Mouse (Mus musculus): ENCODE measurements around the gene Myo1b. TPM values are rescaled to one million over a fixed set of nuclear protein-coding genes. Genes with fewer than 3 reads are reported as not detected.

The Myo1b gene
- polyA plus RNA-seq (2015; fragmentation: Nextera tagmentation; extraction: Ambion mirVana) = 31.7 and 38.3 TPM in 2 replicates

- no peak for TF ChIP-seq EP300 (optimal IDR thresholded peaks at IDR 0.05)
- TF ChIP-seq CTCF (IDR thresholded peaks at IDR 0.05; ENCODE audit: low read depth) = peak; percentile 69
- Histone ChIP-seq H3K27me3 (ENCODE audit: control insufficient read depth, insufficient read depth, low read length) (no peaks in the 10 kb centered on the region), H3K4me2 (replicated peaks; ENCODE audit: low read depth) (peak within 1 kb of the TSS; percentile 90), H3K9ac (ENCODE audit: low read length) (peak within 1 kb of the TSS; percentile 82), H3K36me3 (ENCODE audit: control insufficient read depth, insufficient read depth, low read length) (no peaks in the 10 kb centered on the region), H3K9me3 (ENCODE audit: control insufficient read depth, low read length) (no peaks in the 10 kb centered on the region), H3K27ac (replicated peaks) (peak within 1 kb of the TSS; percentile 82), H3K4me3 (ENCODE audit: low read depth, low read length) (peak within 1 kb of the TSS; percentile 85), H3K4me1 (replicated peaks; ENCODE audit: control insufficient read depth, insufficient read depth) (no peaks in the 10 kb centered on the region; the same call in 1 of the 2 replicates)
- ATAC-seq (ENCODE audit: low FRiP score, low TSS enrichment) (peak; percentile 90), DNase-seq (ENCODE audit: low spot score) (peak; percentile 83)
- under 1% methylated on average over 73 of the region's 79 CpGs for WGBS
These were observed at the start of gene Myo1b for GRCm38 (mm10) chr1:51915576-51916156. Myo1b (minus strand) TSS chr1:51916071.

GRCm38 (mm10) chr1:51964647-51965046 is 48.8 kb upstream of the Myo1b start:
- ATAC-seq (ENCODE audit: low FRiP score, low TSS enrichment) = no peak
- Histone ChIP-seq H3K4me1 (replicated peaks; ENCODE audit: control insufficient read depth, insufficient read depth) (0 out of 2 replicates have a peak, but pooled peaks cover 3% of the 10 kb centered on the region), H3K36me3 (ENCODE audit: control insufficient read depth, insufficient read depth, low read length) (no peaks in the 10 kb centered on the region), H3K27me3 (ENCODE audit: control insufficient read depth, insufficient read depth, low read length) (no peaks in the 10 kb centered on the region), H3K4me3 (ENCODE audit: low read depth, low read length) (no peak overlapping the region), H3K4me2 (replicated peaks; ENCODE audit: low read depth) (no peak overlapping the region), H3K9ac (ENCODE audit: low read length) (no peak overlapping the region), H3K9me3 (ENCODE audit: control insufficient read depth, low read length) (no peaks in the 10 kb centered on the region), H3K27ac (replicated peaks) (no peak overlapping the region)
- WGBS = 85% methylated on average over 2 of the region's 2 CpGs
- no peak for DNase-seq (ENCODE audit: low spot score)
- no peak for TF ChIP-seq EP300 (optimal IDR thresholded peaks at IDR 0.05)
- no peak for TF ChIP-seq CTCF (IDR thresholded peaks at IDR 0.05; ENCODE audit: low read depth)

DNA sequence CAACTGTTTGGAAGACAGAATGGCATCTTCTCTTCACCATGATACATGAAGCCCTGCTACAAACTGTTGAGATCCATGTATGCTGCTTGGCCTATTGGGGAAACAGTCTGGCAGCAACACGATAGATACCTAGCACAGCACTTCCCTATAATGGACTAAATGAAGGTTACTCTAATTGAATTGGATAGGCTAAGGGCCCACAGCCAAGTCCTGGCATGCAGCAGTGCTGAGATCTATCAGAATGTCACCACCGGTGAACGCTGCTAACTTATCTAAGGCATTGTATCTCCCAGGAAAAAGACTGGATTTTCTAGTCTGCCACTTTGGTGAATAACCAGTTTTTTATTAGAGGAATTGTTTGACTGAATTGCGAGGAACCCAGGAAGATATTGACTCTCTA is 31.2 kb upstream of the Myo1b start:
- 60% methylated on average over 4 of the region's 4 CpGs for WGBS
- no peak for ATAC-seq (ENCODE audit: low FRiP score, low TSS enrichment)
- no peak overlapping the region for H3K27ac ChIP-seq (replicated peaks)
- no peaks in the 10 kb centered on the region for H3K36me3 ChIP-seq (ENCODE audit: control insufficient read depth, insufficient read depth, low read length)
- H3K27me3 ChIP-seq (ENCODE audit: control insufficient read depth, insufficient read depth, low read length) = no peaks in the 10 kb centered on the region
- no peak overlapping the region for H3K4me2 ChIP-seq (replicated peaks; ENCODE audit: low read depth)
- no peak overlapping the region for H3K9ac ChIP-seq (ENCODE audit: low read length)
- DNase-seq (ENCODE audit: low spot score) = no peak
- no peak overlapping the region for H3K4me3 ChIP-seq (ENCODE audit: low read depth, low read length)
- H3K9me3 ChIP-seq (ENCODE audit: control insufficient read depth, low read length) = no peaks in the 10 kb centered on the region
- no peaks in the 10 kb centered on the region for H3K4me1 ChIP-seq (replicated peaks; ENCODE audit: control insufficient read depth, insufficient read depth)
- no peak for TF ChIP-seq CTCF (IDR thresholded peaks at IDR 0.05; ENCODE audit: low read depth)
- TF ChIP-seq EP300 (optimal IDR thresholded peaks at IDR 0.05) = no peak

DNA sequence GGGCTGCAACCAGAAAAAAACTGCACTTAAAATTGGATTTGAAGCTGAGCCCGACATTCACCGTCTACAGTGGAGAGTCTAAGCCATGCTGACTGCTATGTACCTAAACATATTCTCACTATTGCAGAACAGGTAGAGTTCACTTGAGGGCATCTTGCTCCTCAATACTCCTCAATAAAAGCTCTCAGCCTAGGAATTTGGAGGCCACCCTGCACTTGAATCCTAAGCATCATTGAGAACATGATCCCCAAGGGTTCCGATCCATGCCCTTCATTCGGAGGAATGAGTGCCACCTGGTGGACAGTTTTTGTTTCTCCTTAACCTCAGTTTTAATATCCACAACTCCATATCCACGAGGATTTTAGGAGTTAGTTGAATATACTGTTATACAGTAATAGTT is 28.9 kb upstream of the Myo1b start:
- Histone ChIP-seq H3K4me3 (ENCODE audit: low read depth, low read length) (no peak overlapping the region), H3K4me1 (replicated peaks; ENCODE audit: control insufficient read depth, insufficient read depth) (no peaks in the 10 kb centered on the region), H3K27ac (replicated peaks) (no peak overlapping the region), H3K36me3 (ENCODE audit: control insufficient read depth, insufficient read depth, low read length) (no peaks in the 10 kb centered on the region), H3K27me3 (ENCODE audit: control insufficient read depth, insufficient read depth, low read length) (no peaks in the 10 kb centered on the region), H3K9ac (ENCODE audit: low read length) (no peak overlapping the region), H3K9me3 (ENCODE audit: control insufficient read depth, low read length) (no peaks in the 10 kb centered on the region), H3K4me2 (replicated peaks; ENCODE audit: low read depth) (no peak overlapping the region)
- ATAC-seq (ENCODE audit: low FRiP score, low TSS enrichment) = peak; percentile 42; the same call in 1 of the 2 replicates
- 42% methylated on average over 5 of the region's 5 CpGs for WGBS
- peak; percentile 63 for DNase-seq (ENCODE audit: low spot score)
- TF ChIP-seq CTCF (IDR thresholded peaks at IDR 0.05; ENCODE audit: low read depth) (peak; percentile 92), EP300 (optimal IDR thresholded peaks at IDR 0.05) (no peak)

- no peaks in the 10 kb centered on the region for H3K36me3 ChIP-seq (ENCODE audit: control insufficient read depth, insufficient read depth, low read length)
- H3K9ac ChIP-seq (ENCODE audit: low read length) = no peak overlapping the region
- H3K4me2 ChIP-seq (replicated peaks; ENCODE audit: low read depth) = no peak overlapping the region
- H3K27ac ChIP-seq (replicated peaks) = no peak overlapping the region
- no peaks in the 10 kb centered on the region for H3K9me3 ChIP-seq (ENCODE audit: control insufficient read depth, low read length)
- H3K4me1 ChIP-seq (replicated peaks; ENCODE audit: control insufficient read depth, insufficient read depth) = no peaks in the 10 kb centered on the region
- WGBS = 92% methylated on average over 7 of the region's 7 CpGs
- ATAC-seq (ENCODE audit: low FRiP score, low TSS enrichment) (no peak), DNase-seq (ENCODE audit: low spot score) (no peak)
- H3K27me3 ChIP-seq (ENCODE audit: control insufficient read depth, insufficient read depth, low read length) = no peaks in the 10 kb centered on the region
- no peak overlapping the region for H3K4me3 ChIP-seq (ENCODE audit: low read depth, low read length)
- TF ChIP-seq EP300 (optimal IDR thresholded peaks at IDR 0.05) (no peak), CTCF (IDR thresholded peaks at IDR 0.05; ENCODE audit: low read depth) (no peak)
These were observed 22.5 kb upstream of the Myo1b start for GRCm38 (mm10) chr1:51938357-51938756.

GRCm38 (mm10) chr1:51935006-51935405 is 19.1 kb upstream of the Myo1b start:
- DNase-seq (ENCODE audit: low spot score) (no peak), ATAC-seq (ENCODE audit: low FRiP score, low TSS enrichment) (peak; percentile 45; the same call in 1 of the 2 replicates)
- TF ChIP-seq EP300 (optimal IDR thresholded peaks at IDR 0.05) = no peak
- H3K9me3 ChIP-seq (ENCODE audit: control insufficient read depth, low read length) = no peaks in the 10 kb centered on the region
- H3K4me2 ChIP-seq (replicated peaks; ENCODE audit: low read depth) = no peak overlapping the region
- H3K4me3 ChIP-seq (ENCODE audit: low read depth, low read length) = no peak overlapping the region
- no peaks in the 10 kb centered on the region for H3K27me3 ChIP-seq (ENCODE audit: control insufficient read depth, insufficient read depth, low read length)
- H3K9ac ChIP-seq (ENCODE audit: low read length) = no peak overlapping the region
- H3K4me1 ChIP-seq (replicated peaks; ENCODE audit: control insufficient read depth, insufficient read depth) = no peaks in the 10 kb centered on the region
- no peaks in the 10 kb centered on the region for H3K36me3 ChIP-seq (ENCODE audit: control insufficient read depth, insufficient read depth, low read length)
- 0 out of 2 replicates have a peak overlapping the region, but pooled peaks have one; percentile 24 for H3K27ac ChIP-seq (replicated peaks)
- WGBS = 45% methylated on average over 2 of the region's 2 CpGs
